Mouse (Mus musculus) macrophage (primary cell): ENCODE data around the gene Map3k14. TPM values are rescaled to one million over a fixed set of nuclear protein-coding genes. Genes with fewer than 3 reads are reported as not detected.
"Not testable (repeated sequence)": the region's sequence is repeated elsewhere in the genome, so short reads cannot be mapped to it uniquely, and the experiment has no call there.

Experiments
- H3K27ac ChIP-seq: fragments of 350-480 bp; formaldehyde crosslinking; 2 replicates; pipeline ENCODE4 v1.9.0; 2021
- H3K36me3 ChIP-seq: fragments of 350-480 bp; formaldehyde crosslinking; 2 replicates; pipeline ENCODE4 v1.9.0; 2021; ENCODE audit errors: inconsistent target
- H3K4me3 ChIP-seq: fragments of 350-480 bp; formaldehyde crosslinking; 2 replicates; pipeline ENCODE4 v1.9.0; 2021; ENCODE audit errors: inconsistent target
- H3K79me2 ChIP-seq: fragments of 350-480 bp; formaldehyde crosslinking; 2 replicates; pipeline ENCODE4 v1.9.0; 2021; ENCODE audit errors: inconsistent target
- WGBS: methylation state at CpG from one replicate; pipeline ENCODE4 v1.1.7; 2026; ENCODE audit warnings: inconsistent platforms; ENCODE audit not compliant: missing documents; 5-methylcytosine and 5-hydroxymethylcytosine counted together
- polyA plus RNA-seq: library from polyadenylated mRNA; stranded (reverse); fragments of 250-400 nt; gene quantifications from 3 replicates; pipeline ENCODE4 v1.2.4, GENCODE M21; 2018; ENCODE audit warnings: inconsistent platforms

The Map3k14 gene
- polyA plus RNA-seq, 1 experiment from 2014 or later, result 9.0 TPM

DNA sequence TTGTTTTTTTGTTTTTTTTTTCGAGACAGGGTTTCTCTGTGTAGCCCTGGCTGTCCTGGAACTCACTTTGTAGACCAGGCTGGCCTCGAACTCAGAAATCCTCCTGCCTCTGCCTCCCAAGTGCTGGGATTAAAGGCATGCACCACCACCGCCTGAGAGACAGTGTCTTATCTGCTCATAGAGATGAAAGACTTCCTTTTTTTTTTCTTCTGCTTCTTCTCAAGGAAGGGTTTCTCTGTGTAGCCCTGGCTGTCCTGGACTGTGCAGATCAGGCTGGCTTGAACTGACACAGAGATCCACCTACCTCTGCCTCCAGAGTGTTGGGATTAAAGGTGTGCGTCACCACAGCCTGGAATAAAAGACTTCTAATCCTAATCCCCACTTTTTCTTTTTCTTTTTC, 44.6 kb downstream of the Map3k14 start:
- WGBS, result 83% methylated on average over 2 of the region's 4 CpGs
- peak overlapping the region; percentile 91 for H3K27ac ChIP-seq
- not testable (repeated sequence) for H3K79me2 ChIP-seq, H3K4me3 ChIP-seq
- peaks cover 56% of the 10 kb centered on the region for H3K36me3 ChIP-seq

DNA sequence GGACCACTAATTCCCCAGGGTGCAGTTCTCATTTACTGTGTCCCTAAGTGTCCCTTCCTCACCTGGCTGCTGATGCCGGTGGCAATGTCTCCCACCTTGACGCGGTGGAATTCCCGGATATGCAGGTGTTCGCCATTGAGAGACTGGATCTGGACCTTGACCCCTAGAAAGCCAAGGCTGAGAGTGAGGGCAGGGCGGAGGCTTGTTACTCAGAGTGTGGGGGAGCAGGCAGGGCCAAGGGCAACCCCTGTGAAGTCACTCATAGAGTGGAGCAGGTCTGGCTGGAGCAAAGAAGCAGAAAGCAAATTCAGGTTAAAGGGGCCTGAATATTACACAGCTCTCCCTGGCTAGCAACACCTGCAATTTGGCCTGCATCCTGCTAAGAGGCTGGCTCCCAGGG, 45.8 kb downstream of the Map3k14 start:
- H3K79me2 ChIP-seq, result no peaks in the 10 kb centered on the region
- no peak overlapping the region for H3K27ac ChIP-seq
- no peak overlapping the region for H3K4me3 ChIP-seq
- peaks cover 43% of the 10 kb centered on the region for H3K36me3 ChIP-seq
- 93% methylated on average over 5 of the region's 6 CpGs for WGBS

DNA sequence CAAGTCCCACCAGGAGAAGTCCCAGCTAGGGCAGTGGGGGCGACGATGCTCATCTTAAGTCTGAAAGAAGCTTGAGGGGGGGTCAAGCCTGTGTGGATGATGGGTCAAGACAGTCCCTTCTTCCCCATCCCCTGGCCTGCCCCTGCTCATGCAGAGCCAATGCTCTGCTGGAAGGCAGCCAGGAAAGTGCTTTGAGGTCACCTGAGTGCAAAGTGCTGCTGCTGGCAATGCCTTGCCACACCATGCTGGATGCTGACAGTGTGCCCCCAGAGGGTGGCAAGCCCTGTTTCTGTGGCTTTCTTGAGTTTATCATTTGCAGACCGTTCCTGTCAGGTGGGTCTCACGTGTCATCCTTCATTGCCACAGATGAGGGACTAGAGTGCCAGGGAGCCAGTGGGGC, 47.3 kb downstream of the Map3k14 start:
- Histone ChIP-seq H3K36me3 (peaks cover 29% of the 10 kb centered on the region; the same call in 1 of the 2 replicates), H3K79me2 (no peaks in the 10 kb centered on the region), H3K4me3 (no peak overlapping the region), H3K27ac (no peak overlapping the region)
- 88% methylated on average over 4 of the region's 4 CpGs for WGBS

DNA sequence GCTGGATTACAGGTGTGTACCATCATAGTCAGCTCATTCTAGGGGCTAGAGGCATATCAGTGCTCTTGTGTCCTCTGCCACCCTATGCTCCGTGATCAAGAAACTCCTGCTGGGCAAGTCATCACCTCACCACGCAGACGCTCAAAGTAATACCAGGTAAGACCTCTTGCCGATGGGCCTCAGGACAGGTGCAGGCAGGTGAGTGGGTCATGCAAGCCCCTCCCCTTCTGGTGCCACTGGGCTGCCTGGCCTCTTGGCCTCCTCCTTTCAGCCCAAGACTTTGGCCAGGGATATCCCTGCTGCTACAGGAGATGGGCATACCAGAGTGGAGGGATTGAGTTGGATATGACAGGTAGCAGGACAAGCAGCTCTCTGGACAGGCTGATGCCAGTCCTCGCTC, 48.0 kb downstream of the Map3k14 start:
- Histone ChIP-seq H3K36me3 (peaks cover 27% of the 10 kb centered on the region; the same call in 1 of the 2 replicates), H3K4me3 (no peak overlapping the region), H3K27ac (no peak overlapping the region), H3K79me2 (no peaks in the 10 kb centered on the region)
- WGBS, result 98% methylated on average over 5 of the region's 5 CpGs

DNA sequence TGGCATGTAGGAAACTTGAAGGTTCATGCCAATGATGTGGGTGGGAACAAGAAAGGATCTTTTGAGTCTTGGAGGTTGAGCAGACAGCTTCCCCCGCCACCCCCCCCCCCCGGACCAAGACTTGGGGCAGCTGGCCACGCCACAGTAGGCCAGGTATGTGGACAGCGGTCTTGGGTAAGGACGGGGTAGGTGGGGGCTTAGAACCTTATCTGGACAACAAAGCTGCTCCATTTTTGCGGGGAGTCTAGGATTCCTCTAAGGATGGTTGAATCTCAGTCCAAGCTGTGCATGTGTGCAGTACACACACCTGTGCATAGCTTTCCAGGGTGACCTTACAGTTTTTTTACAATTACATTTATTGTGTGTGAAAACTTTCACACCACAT, 48.8 kb downstream of the Map3k14 start:
- 35% methylated on average over 6 of the region's 6 CpGs for whole genome bisulfite sequencing
- H3K36me3 ChIP-seq, result peaks cover 27% of the 10 kb centered on the region; the same call in 1 of the 2 replicates

DNA sequence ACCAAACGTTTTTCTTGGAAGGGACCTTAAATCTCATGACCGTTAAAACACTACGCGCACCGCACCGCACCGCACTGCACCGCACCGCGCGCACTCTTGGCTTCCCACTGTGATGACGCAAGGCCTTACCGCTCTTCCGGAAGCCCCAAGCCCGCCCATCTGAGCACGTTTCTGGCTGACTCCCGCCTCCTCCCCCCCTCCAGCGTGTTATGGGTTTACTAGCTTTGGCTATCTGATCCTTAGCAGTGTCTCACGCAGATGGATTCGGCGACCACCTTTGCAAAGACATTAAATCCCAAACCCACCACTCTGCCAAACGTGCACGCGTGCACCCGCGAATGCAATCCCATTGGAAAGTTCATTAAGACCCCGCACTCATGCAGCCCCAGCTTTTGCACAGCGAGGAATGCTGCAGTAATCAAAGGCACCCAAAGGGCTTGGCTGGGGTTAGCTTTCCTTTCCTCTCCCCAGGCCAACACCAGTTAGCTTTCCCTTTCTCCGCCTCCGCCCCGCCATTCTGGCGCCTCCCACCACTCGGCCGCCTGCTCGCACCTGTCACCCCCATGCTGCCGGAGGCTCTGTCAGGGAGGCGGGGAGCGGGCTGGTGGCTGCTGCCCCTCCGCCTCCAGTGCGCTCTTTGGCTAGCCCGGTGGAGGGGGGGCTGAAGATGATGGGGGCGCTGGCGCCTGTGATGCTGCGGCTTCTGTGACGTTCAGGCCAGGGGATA, 49.3 kb downstream of the Map3k14 start, which contains the start of gene Spata32:
Gene Spata32, minus strand, starts transcription at position 643 of the 727 bp plus-strand sequence.
- Histone ChIP-seq H3K27ac (no peak within 1 kb of the TSS), H3K36me3 (peaks cover 27% of the 10 kb centered on the region; the same call in 1 of the 2 replicates), H3K4me3 (peak within 1 kb of the TSS; percentile 30), H3K79me2 (no peaks in the 10 kb centered on the region)
- WGBS, result 2% methylated on average over 37 of the region's 45 CpGs

More for the DNA sequence above, 48.8 kb downstream of the Map3k14 start:
- Histone ChIP-seq H3K79me2 (no peaks in the 10 kb centered on the region), H3K4me3 (peak overlapping the region; percentile 30), H3K27ac (no peak overlapping the region)

DNA sequence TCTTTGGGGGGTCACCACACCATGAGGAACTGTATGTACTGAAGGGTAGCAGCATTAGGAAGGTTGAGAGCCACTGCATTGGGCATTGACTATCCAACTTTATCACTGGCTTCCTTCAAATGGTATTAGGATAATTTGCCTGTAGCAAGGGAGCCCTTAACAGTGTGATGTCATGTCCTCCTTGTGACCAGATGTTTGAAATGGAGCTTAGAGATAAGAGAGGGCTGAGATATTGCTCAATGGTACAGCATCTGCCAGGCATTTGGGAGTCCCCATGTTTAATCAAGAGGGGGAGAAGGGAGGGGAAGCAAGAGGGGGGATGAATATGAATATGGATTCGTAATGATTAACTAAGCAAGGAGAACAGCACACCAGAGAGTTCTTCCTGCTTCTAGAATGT, 51.9 kb downstream of the Map3k14 start:
- Histone ChIP-seq H3K27ac (no peak overlapping the region), H3K4me3 (no peak overlapping the region), H3K79me2 (no peaks in the 10 kb centered on the region), H3K36me3 (peaks cover 11% of the 10 kb centered on the region; the same call in 1 of the 2 replicates)
- WGBS, result 86% methylated on average over 1 of the region's 1 CpGs

DNA sequence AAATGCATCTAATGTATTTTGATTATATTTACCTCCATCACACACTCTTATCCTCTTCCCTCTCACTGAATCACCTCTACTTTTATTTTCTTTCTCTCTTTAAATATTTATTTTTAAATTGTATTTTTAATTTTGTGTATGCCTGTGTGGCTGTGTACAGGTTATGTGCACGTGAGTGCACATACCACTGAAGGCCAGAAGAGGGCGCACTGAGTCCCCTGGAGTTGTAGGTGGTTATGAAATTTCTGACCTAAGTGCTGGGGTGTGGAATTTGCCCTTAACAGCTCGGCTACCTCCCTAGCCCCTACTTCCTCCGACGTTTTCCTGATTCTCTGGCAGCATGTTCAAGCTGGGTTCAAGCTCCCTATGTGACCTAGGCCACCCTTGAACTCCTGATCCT, 53.6 kb downstream of the Map3k14 start:
- Histone ChIP-seq H3K4me3 (no peak overlapping the region), H3K27ac (no peak overlapping the region), H3K79me2 (no peaks in the 10 kb centered on the region), H3K36me3 (no peaks in the 10 kb centered on the region)
- WGBS, result 83% methylated on average over 5 of the region's 5 CpGs

DNA sequence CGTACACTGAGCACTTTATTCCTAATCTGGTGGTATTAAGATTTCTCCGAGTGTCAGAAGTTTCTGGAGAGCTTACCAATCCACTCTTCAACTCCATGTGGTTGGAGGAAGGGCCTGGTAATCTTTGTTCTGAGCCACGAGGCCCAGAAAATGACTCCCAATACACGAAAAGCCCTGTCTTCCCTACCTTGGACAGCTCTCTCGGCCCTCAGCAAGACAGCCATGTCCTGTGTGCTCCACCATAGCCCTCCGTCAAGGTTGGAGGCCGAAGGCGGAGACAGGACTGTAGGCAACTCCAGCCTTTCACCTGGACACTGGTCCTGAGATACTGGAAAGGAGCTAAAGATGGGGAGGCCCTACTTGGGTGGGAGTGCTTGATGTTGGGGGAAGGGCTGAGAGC, 57.0 kb downstream of the Map3k14 start:
- no peak overlapping the region for H3K4me3 ChIP-seq
- no peaks in the 10 kb centered on the region for H3K79me2 ChIP-seq
- 82% methylated on average over 8 of the region's 8 CpGs for WGBS
- no peaks in the 10 kb centered on the region for H3K36me3 ChIP-seq
- H3K27ac ChIP-seq, result no peak overlapping the region

DNA sequence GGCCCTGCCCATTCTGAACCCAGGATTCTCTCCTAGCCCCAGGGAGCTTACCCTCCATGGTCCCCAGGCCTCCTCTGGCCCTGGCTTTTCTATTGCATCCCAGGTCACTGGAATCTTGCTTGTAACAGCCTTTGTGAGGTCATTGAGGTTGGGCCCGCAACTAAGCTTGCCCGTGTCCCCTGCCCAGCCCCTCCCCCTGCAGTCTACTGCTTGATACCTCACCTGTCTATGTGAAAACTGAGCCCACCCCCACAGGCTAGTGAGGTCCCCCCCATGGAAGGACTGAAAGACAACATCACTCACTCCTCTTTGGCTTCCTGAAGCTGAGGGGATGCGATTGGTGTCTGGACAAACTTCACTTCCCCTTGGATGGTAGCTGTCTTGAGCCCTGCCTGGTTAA, 58.8 kb downstream of the Map3k14 start, which contains the start of gene 1700023F06Rik:
Gene 1700023F06Rik, minus strand, starts transcription at position 101 of the 400 bp plus-strand sequence.
- H3K27ac ChIP-seq, result no peak within 1 kb of the TSS
- H3K79me2 ChIP-seq, result no peaks in the 10 kb centered on the region
- no peak within 1 kb of the TSS for H3K4me3 ChIP-seq
- 100% methylated on average over 3 of the region's 3 CpGs for WGBS
- no peaks in the 10 kb centered on the region for H3K36me3 ChIP-seq

DNA sequence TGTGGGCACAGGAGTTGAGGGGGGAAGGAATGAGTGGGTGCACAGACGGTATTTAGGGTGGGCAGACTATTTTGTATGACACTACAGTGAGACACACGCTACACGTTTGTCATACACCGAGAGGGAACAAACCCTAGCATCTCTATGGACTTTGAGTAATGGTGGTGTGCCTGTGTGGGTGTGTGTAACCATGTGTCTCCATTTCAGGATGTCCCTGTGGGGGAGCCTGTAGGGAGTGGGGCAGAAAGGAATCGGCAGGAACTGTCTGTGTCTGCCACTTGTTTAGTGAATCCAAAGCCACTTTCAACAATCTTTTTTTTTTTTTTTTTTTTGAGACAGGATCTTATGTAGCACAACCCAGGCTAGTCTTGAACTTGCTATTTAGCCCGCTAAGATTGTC, 61.1 kb downstream of the Map3k14 start:
- no peaks in the 10 kb centered on the region for H3K79me2 ChIP-seq
- H3K4me3 ChIP-seq, result no peak overlapping the region
- WGBS, result 90% methylated on average over 4 of the region's 6 CpGs
- no peak overlapping the region for H3K27ac ChIP-seq
- H3K36me3 ChIP-seq, result no peaks in the 10 kb centered on the region

DNA sequence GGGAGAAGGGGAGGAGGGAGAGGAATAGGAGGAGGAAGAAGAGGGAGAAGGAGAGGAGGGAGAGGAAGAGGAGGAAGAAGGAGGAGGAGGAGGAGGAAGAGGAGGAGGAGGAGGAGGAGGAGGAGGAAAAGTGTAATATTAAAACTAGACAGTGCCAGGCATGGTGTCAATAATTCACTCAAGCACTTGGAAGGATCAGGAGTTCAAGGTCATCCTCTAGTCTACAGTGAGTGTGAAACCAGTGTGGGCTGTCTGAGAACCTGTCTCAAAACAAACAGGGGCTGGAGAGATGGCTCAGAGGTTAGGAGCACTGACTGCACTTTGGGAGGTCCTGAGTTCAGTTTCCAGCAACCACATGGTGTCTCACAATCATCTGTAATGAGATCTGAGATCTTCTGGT, 64.9 kb downstream of the Map3k14 start:
- H3K27ac ChIP-seq, result no peak overlapping the region
- no peaks in the 10 kb centered on the region for H3K79me2 ChIP-seq
- H3K4me3 ChIP-seq, result no peak overlapping the region
- peaks cover 13% of the 10 kb centered on the region; the same call in 1 of the 2 replicates for H3K36me3 ChIP-seq

DNA sequence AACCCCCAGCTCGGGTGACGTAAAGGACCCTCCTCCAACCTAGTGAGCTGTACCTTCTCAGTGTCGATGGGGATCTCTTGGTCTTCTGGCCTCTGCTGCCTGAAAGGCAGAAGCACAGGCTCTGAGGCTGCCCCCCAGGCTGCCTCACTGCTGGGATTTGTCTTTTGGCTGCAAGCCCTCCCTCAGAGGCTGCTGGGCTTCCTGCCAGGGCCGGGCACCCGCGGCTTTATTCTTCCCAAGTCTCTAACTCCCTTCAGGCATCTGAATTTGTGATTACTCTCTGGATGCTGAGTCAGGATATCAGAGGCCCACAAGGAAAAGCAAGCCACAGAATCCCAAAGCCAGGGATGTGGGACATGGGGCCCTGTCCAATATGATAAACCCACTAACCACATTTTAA, 65.6 kb downstream of the Map3k14 start:
- H3K4me3 ChIP-seq, result no peak overlapping the region
- H3K79me2 ChIP-seq, result no peaks in the 10 kb centered on the region
- WGBS, result 37% methylated on average over 6 of the region's 6 CpGs
- no peak overlapping the region for H3K27ac ChIP-seq
- H3K36me3 ChIP-seq, result peaks cover 20% of the 10 kb centered on the region; the same call in 1 of the 2 replicates

DNA sequence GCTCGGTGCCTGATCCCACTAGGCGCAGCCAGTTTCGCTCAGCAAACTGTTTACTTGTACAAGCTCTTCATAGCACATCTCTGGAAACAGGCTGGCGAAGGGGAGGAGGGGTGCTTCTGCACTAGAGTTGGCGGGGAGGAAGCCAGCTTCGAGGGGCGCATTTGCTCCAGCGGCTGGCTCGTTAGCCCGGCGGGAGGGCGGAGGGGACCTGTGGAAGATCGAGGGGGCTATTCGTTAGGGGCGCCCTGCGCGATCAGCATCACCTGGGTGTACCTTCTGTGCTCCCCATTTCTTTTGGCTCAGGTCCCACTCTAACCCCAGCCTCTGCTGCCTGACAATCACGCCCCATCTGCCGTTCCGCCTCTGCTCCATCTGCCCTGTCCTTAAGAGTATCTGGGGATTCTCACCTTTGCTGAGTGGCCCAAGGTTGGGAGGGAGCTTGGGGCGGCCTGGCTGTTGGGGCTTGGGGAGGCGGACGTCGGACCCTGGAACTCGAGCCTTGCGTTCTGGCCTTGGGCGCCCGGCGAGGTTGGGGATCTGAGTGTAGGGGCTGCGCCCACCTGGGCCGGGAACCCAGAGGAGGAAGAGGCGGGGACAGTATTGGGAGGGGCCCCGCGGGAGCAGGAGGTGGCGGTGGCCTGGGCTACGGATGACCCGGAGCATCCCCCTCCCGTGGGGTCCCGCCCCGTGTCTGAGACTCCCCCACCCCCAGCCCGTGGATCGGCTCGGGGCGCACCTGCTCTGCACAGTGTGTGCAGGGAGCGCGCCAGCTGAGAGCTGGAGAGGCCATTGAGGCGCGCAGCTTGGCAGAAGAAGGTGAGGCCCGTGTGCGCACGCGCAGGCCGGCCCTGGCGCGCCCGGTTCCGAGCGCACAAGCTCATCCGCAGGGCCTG, 68.1 kb downstream of the Map3k14 start:
- Histone ChIP-seq H3K4me3 (no peak overlapping the region), H3K27ac (no peak overlapping the region), H3K36me3 (peaks cover 45% of the 10 kb centered on the region), H3K79me2 (no peaks in the 10 kb centered on the region)
- WGBS, result 84% methylated on average over 33 of the region's 59 CpGs

DNA sequence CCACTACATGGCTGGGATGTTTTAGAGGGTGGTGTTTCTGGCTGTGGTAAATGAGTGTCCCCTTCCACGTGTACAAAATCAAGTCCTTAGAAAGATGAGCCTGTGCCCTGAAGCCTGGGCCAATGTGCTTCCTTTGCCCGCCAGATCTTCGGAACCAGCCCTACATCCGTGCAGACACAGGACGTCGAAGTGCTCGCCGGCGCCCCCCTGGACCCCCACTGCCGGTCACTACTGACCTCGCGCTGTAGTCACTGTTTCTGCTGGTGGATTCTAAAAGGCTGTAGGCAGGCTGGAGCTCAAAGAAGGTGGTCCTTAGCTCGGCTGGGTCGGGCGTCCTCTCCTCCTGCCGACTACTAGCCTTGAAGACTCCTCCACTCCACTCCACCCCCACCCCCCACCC, 68.9 kb downstream of the Map3k14 start:
- Histone ChIP-seq H3K36me3 (peaks cover 52% of the 10 kb centered on the region), H3K4me3 (no peak overlapping the region), H3K27ac (no peak overlapping the region), H3K79me2 (no peaks in the 10 kb centered on the region)
- WGBS, result 90% methylated on average over 16 of the region's 16 CpGs
